Mouse (Mus musculus): ENCODE measurements around the gene Bpifa2.

- TF ChIP-seq POLR2A (IDR thresholded peaks at IDR 0.05; ENCODE audit: low read depth, low read length) (no peak), CTCF (IDR thresholded peaks at IDR 0.05; ENCODE audit: borderline replicate concordance, insufficient read depth, low read length) (no peak)
Observed at GRCm38 (mm10) chr2:154007965-154008364, at the start of gene Bpifa2.
